Mouse (Mus musculus): ENCODE results near the gene Ap1s1. TPM values are rescaled to one million over a fixed set of nuclear protein-coding genes. Genes with fewer than 3 reads are reported as not detected.

Gene Ap1s1
- total RNA-seq, 2 experiments from 2014 or later: 349 to 354 TPM

GRCm38 (mm10) chr5:137077187-137077586 lies 31.3 kb upstream of the Ap1s1 start:
- intact Hi-C loops (cut with DNase I): no loop called here
- DNase-seq (ENCODE audit: extremely low spot score in 1 of 2, low spot score in 2 of 2): no peak
- H3K4me3 ChIP-seq: no peak overlapping the region
- no peak for TF ChIP-seq CTCF (IDR thresholded peaks at IDR 0.05)
- no peak overlapping the region for H3K27ac ChIP-seq

- DNase-seq (ENCODE audit: extremely low spot score in 1 of 2, low spot score in 2 of 2): no peak
- Histone ChIP-seq H3K4me3 (no peak overlapping the region), H3K27ac (no peak overlapping the region)
- intact Hi-C loops (cut with DNase I): loop anchor here (1.0 kb wide), 1 partner anchor 26 kb away; no protein-coding TSS in a partner anchor
- TF ChIP-seq CTCF (IDR thresholded peaks at IDR 0.05): no peak
Measured at GRCm38 (mm10) chr5:137076191-137076930, 30.4 kb upstream of the Ap1s1 start.

GRCm38 (mm10) chr5:137075726-137076125 lies 29.8 kb upstream of the Ap1s1 start:
- Histone ChIP-seq H3K4me3 (no peak overlapping the region), H3K27ac (no peak overlapping the region)
- intact Hi-C loops (cut with DNase I): loop anchor here (1.0 kb wide), 1 partner anchor 27 kb away; no protein-coding TSS in a partner anchor
- no peak for DNase-seq (ENCODE audit: extremely low spot score in 1 of 2, low spot score in 2 of 2)
- no peak for TF ChIP-seq CTCF (IDR thresholded peaks at IDR 0.05)

- Histone ChIP-seq H3K27ac (no peak overlapping the region), H3K4me3 (no peak overlapping the region)
- intact Hi-C loops (cut with DNase I): no loop called here
- TF ChIP-seq CTCF (IDR thresholded peaks at IDR 0.05): no peak
- DNase-seq (ENCODE audit: extremely low spot score in 1 of 2, low spot score in 2 of 2): no peak
Measured at GRCm38 (mm10) chr5:137074191-137074651, 28.3 kb upstream of the Ap1s1 start.

GRCm38 (mm10) chr5:137073141-137073540 lies 27.2 kb upstream of the Ap1s1 start:
- intact Hi-C loops (cut with DNase I): no loop called here
- DNase-seq (ENCODE audit: extremely low spot score in 1 of 2, low spot score in 2 of 2): no peak
- Histone ChIP-seq H3K4me3 (no peak overlapping the region), H3K27ac (no peak overlapping the region)
- TF ChIP-seq CTCF (IDR thresholded peaks at IDR 0.05): no peak

- peak; percentile 65 to 69 for DNase-seq (ENCODE audit: extremely low spot score in 1 of 2, low spot score in 2 of 2)
- intact Hi-C loops (cut with DNase I): no loop called here
- peak within 1 kb of the TSS; percentile 23 for H3K4me3 ChIP-seq
- H3K27ac ChIP-seq: peak within 1 kb of the TSS; percentile 40; the same call in 1 of the 2 replicates
- TF ChIP-seq CTCF (IDR thresholded peaks at IDR 0.05): no peak
Measured at GRCm38 (mm10) chr5:137072079-137072960, 26.4 kb upstream of the Ap1s1 start, which contains the start of gene Serpine1. Gene Serpine1 (minus strand): TSS chr5:137072268.

- no peak overlapping the region for H3K27ac ChIP-seq
- no peak for TF ChIP-seq CTCF (IDR thresholded peaks at IDR 0.05)
- DNase-seq (ENCODE audit: extremely low spot score in 1 of 2, low spot score in 2 of 2): no peak
- no peak overlapping the region for H3K4me3 ChIP-seq
- intact Hi-C loops (cut with DNase I): no loop called here
Measured at GRCm38 (mm10) chr5:137070881-137071605, 25.1 kb upstream of the Ap1s1 start.

GRCm38 (mm10) chr5:137068711-137069110 lies 22.8 kb upstream of the Ap1s1 start:
- intact Hi-C loops (cut with DNase I): no loop called here
- TF ChIP-seq CTCF (IDR thresholded peaks at IDR 0.05): no peak

GRCm38 (mm10) chr5:137065923-137066322 lies 20.0 kb upstream of the Ap1s1 start:
- intact Hi-C loops (cut with DNase I): no loop called here
- no peak for DNase-seq (ENCODE audit: extremely low spot score in 1 of 2, low spot score in 2 of 2)
- no peak overlapping the region for H3K4me3 ChIP-seq
- TF ChIP-seq CTCF (IDR thresholded peaks at IDR 0.05): peak; percentile 12; the same call in 1 of the 2 replicates
- H3K27ac ChIP-seq: no peak overlapping the region

More at GRCm38 (mm10) chr5:137068711-137069110, 22.8 kb upstream of the Ap1s1 start:
- DNase-seq (ENCODE audit: extremely low spot score in 1 of 2, low spot score in 2 of 2): no peak
- Histone ChIP-seq H3K4me3 (no peak overlapping the region), H3K27ac (no peak overlapping the region)

GRCm38 (mm10) chr5:137065454-137065853 lies 19.5 kb upstream of the Ap1s1 start:
- Histone ChIP-seq H3K4me3 (no peak overlapping the region), H3K27ac (no peak overlapping the region)
- no peak for DNase-seq (ENCODE audit: extremely low spot score in 1 of 2, low spot score in 2 of 2)
- TF ChIP-seq CTCF (IDR thresholded peaks at IDR 0.05): no peak
- intact Hi-C loops (cut with DNase I): no loop called here

GRCm38 (mm10) chr5:137062601-137063000 lies 16.7 kb upstream of the Ap1s1 start:
- H3K27ac ChIP-seq: 0 out of 2 replicates have a peak overlapping the region, but pooled peaks have one; percentile 28
- no peak overlapping the region for H3K4me3 ChIP-seq
- intact Hi-C loops (cut with DNase I): loop anchor here (1.0 kb wide), 1 partner anchor 45 kb away; no protein-coding TSS in a partner anchor
- no peak for DNase-seq (ENCODE audit: extremely low spot score in 1 of 2, low spot score in 2 of 2)
- TF ChIP-seq CTCF (IDR thresholded peaks at IDR 0.05): no peak
